Mouse (Mus musculus) liver, adult 2 months (tissue): Measurements from ENCODE around the gene Cdk8. TPM values are rescaled to one million over a fixed set of nuclear protein-coding genes. Genes with fewer than 3 reads are reported as not detected.

Source experiments
- DNase-seq: peaks from one replicate; pipeline ENCODE4 v3.0.0-alpha.2; 2011; ENCODE audit warnings: low read depth, low spot score; ENCODE audit errors: extremely low read depth
- H3K27ac ChIP-seq: fragments of 200-500 bp; replicated peaks from 2 replicates; pipeline ENCODE4 v1.5.1; 2012; ENCODE audit warnings: low read depth, mild to moderate bottlenecking, control low read depth, inconsistent platforms, low read length; ENCODE audit not compliant: insufficient read depth
- H3K27me3 ChIP-seq: fragments of 200-500 bp; 2 replicates; pipeline ENCODE4 v1.6.1; 2012; ENCODE audit warnings: mild to moderate bottlenecking, moderate library complexity, low read length, inconsistent platforms; ENCODE audit not compliant: control insufficient read depth, insufficient read depth
- H3K36me3 ChIP-seq: fragments of 200-500 bp; 2 replicates; pipeline ENCODE4 v1.6.1; 2012; ENCODE audit warnings: low read length, inconsistent platforms; ENCODE audit not compliant: control insufficient read depth, insufficient read depth
- H3K4me1 ChIP-seq: fragments of 200-500 bp; 2 replicates; pipeline ENCODE4 v1.6.1; 2011; ENCODE audit warnings: low read length; ENCODE audit not compliant: control insufficient read depth, insufficient read depth
- H3K4me3 ChIP-seq: fragments of 200-500 bp; 2 replicates; pipeline ENCODE4 v1.5.1; 2011; ENCODE audit warnings: low read depth, mild to moderate bottlenecking, control low read depth, low read length, moderate library complexity; ENCODE audit not compliant: insufficient read depth
- H3K79me2 ChIP-seq: fragments of 200-500 bp; 2 replicates; pipeline ENCODE4 v1.6.1; 2012; ENCODE audit warnings: inconsistent platforms, mild to moderate bottlenecking, low read length, moderate library complexity; ENCODE audit not compliant: control insufficient read depth, insufficient read depth
- H3K9ac ChIP-seq: fragments of 200-500 bp; 2 replicates; pipeline ENCODE4 v1.6.1; 2012; ENCODE audit warnings: low read depth, mild to moderate bottlenecking, control low read depth, inconsistent platforms, low read length
- CTCF ChIP-seq: fragments of 200-500 bp; IDR thresholded peaks from 2 replicates; pipeline ENCODE4 v1.5.1; 2011; ENCODE audit warnings: low read depth, low read length, control low read depth
- POLR2A ChIP-seq: fragments of 200-500 bp; IDR thresholded peaks from 2 replicates; pipeline ENCODE4 v1.6.1; 2011; ENCODE audit warnings: low read length, control low read depth; ENCODE audit not compliant: insufficient read depth; ENCODE audit errors: extremely low read depth
- WGBS: fragments of 180-500 bp; shearing (Covaris S2); methylation state at CpG from one replicate; pipeline ENCODE4 v1.1.7; 2018; 5-methylcytosine and 5-hydroxymethylcytosine counted together
- polyA plus RNA-seq: library from polyadenylated mRNA; depleted of rRNA; stranded (reverse); fragments of >200 nt; gene quantifications from 2 replicates; pipeline ENCODE4 v1.2.3, GENCODE M21; 2012
- total RNA-seq: library from RNA; depleted of rRNA; stranded (reverse); fragments of >200 nt; gene quantifications from 2 replicates; pipeline ENCODE4 v1.2.3, GENCODE M21; 2014

The Cdk8 gene
- total and polyA plus RNA-seq, 2 experiments, result 25.2 to 27.8 TPM

DNA sequence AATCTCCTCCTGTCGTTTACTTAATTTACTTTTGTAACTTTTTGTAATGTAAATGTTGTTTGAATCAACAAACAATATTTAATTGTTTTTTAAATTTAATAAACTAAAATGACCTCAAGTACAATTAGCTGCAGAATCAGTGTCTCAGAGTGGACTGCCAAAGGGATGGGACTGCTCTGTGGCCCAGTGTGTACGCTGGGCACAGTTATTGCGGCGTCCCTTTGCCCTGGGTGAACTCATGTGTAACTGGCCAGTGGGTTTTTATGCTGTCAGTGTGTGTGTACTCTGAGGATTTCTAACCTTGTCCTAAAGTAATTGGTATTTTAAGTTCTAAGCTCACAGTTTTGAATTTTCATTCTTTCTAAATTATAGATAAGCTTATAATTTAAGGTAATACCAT lies 46.5 kb downstream of the Cdk8 start:
- peak; percentile 85 for DNase-seq
- Histone ChIP-seq H3K79me2 (peaks cover 7% of the 10 kb centered on the region; the same call in 1 of the 2 replicates), H3K36me3 (peaks cover 7% of the 10 kb centered on the region), H3K27ac (peak overlapping the region; percentile 34), H3K4me1 (peaks cover 9% of the 10 kb centered on the region), H3K27me3 (no peaks in the 10 kb centered on the region), H3K4me3 (no peak overlapping the region), H3K9ac (no peak overlapping the region)
- WGBS, result 21% methylated on average over 4 of the region's 4 CpGs
- TF ChIP-seq POLR2A (no peak), CTCF (no peak)

DNA sequence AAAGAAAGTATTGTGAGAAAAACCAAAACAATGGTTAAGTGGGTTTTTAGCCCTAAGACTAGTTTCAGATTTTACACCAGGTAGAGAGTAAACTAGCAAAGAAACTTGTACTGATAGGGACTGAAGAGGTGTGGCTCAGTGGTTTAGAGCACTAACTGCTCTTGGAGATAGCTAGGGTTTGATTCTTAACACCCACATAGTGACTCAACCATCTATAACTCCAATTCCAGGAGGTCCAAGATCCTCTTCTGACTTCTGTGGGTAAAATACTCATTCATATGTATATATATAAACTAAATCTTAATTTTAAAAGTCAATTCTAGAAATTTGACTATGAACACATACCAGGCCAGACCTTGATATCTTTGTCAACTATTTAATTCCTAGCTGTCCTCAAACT lies 49.0 kb downstream of the Cdk8 start:
- H3K4me1 ChIP-seq, result peaks cover 10% of the 10 kb centered on the region
- H3K9ac ChIP-seq, result no peak overlapping the region
- H3K27ac ChIP-seq, result no peak overlapping the region
- no peak overlapping the region for H3K4me3 ChIP-seq
- H3K36me3 ChIP-seq, result 0 out of 2 replicates have a peak, but pooled peaks cover 3% of the 10 kb centered on the region
- TF ChIP-seq POLR2A, result no peak
- no peak for TF ChIP-seq CTCF
- DNase-seq, result no peak
- H3K79me2 ChIP-seq, result peaks cover 3% of the 10 kb centered on the region; the same call in 1 of the 2 replicates
- H3K27me3 ChIP-seq, result no peaks in the 10 kb centered on the region

DNA sequence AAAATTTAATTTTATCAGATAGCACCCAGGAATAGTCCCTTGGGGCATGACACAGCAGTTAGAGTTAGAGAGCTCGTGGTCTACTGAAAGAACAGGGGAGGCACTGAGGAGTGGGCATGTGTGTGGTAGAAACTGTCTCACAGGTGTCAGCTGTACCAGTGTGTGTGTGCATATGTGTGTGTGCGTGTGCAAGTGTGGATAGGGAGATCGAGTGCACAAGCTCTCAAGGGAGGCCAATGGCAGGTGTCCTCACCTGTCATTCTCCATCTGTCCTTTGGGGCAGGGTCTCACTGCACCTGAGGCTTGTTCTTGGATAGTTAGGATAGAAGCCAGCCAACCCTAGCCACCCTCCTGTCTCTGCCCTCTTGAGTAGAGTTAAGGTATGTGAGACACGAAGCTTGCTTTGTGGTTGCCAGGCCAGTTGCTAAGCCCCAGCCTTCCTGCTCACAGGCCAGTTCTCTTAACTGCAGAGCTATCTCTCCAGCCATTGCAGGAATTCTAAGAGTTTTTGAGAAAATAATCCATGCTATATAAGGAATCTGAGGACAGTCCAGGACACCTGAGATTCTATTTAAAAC lies 50.3 kb downstream of the Cdk8 start:
- Histone ChIP-seq H3K27ac (no peak overlapping the region), H3K9ac (no peak overlapping the region), H3K4me1 (peaks cover 10% of the 10 kb centered on the region), H3K4me3 (no peak overlapping the region), H3K27me3 (no peaks in the 10 kb centered on the region), H3K79me2 (peaks cover 3% of the 10 kb centered on the region; the same call in 1 of the 2 replicates), H3K36me3 (peaks cover 9% of the 10 kb centered on the region)
- WGBS, result 98% methylated on average over 4 of the region's 4 CpGs
- DNase-seq, result no peak
- TF ChIP-seq POLR2A (no peak), CTCF (no peak)

DNA sequence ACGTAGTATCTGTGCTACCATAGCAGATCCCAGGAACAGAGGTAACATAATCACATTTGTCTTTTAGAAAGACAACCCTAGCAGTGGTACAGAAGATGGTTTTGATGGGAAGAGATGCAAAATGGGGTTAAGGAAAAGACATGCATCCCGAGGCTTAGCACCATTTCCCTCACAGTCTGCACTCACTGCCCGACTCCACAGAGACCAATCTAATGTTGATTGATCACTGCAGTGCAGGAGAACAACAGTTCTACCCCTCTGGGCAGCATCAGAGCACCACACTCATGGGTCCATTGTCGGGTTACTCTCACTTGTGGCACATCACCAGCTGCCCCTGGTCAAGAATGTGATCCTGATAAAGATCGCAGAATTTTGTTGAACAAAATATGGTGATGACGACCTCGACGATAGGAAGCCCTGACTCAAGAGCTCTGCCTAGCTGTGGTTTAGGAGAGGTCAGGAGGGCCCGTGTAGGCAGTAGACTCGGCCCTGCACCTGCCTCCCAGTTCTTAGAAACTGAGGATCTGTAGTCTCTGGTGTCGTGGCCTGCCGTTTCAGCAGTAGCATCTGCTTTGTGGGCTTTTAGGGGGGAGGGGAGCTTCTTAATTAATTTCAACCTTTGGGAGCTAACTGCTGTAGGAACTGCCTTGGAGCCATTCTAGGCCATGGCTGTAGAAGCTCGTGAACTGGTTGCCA lies 51.0 kb downstream of the Cdk8 start:
- TF ChIP-seq POLR2A, result no peak
- DNase-seq, result no peak
- H3K27me3 ChIP-seq, result no peaks in the 10 kb centered on the region
- H3K79me2 ChIP-seq, result peaks cover 3% of the 10 kb centered on the region; the same call in 1 of the 2 replicates
- no peak overlapping the region for H3K4me3 ChIP-seq
- no peak overlapping the region for H3K27ac ChIP-seq
- WGBS, result 82% methylated on average over 13 of the region's 13 CpGs
- H3K9ac ChIP-seq, result no peak overlapping the region
- peaks cover 6% of the 10 kb centered on the region for H3K4me1 ChIP-seq
- H3K36me3 ChIP-seq, result peaks cover 16% of the 10 kb centered on the region

DNA sequence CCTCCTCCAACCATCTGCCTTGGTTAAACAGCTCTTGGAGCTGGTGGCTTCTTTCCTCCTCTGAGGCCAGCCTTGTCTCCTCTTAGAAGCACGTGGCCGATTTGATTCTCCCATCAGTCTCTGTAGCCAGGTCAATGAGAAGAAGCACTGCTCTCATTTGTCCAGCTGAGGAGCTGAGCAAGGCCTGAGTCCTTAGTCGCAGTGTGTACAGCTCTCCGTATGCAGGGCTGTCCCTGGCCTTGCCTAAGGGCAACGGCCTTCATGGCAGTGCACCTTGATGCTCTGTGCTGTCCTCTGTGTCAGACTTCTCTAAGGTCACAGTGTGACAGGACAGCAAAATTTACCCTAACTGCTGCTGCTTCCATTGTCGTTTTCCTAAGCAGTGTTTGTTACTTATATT lies 52.9 kb downstream of the Cdk8 start:
- Histone ChIP-seq H3K79me2 (peaks cover 2% of the 10 kb centered on the region; the same call in 1 of the 2 replicates), H3K4me1 (peaks cover 5% of the 10 kb centered on the region; the same call in 1 of the 2 replicates), H3K9ac (no peak overlapping the region), H3K4me3 (no peak overlapping the region), H3K27me3 (no peaks in the 10 kb centered on the region), H3K36me3 (peaks cover 25% of the 10 kb centered on the region), H3K27ac (peak overlapping the region; percentile 52)
- DNase-seq, result peak; percentile 94
- 24% methylated on average over 6 of the region's 6 CpGs for WGBS
- TF ChIP-seq POLR2A (no peak), CTCF (no peak)

DNA sequence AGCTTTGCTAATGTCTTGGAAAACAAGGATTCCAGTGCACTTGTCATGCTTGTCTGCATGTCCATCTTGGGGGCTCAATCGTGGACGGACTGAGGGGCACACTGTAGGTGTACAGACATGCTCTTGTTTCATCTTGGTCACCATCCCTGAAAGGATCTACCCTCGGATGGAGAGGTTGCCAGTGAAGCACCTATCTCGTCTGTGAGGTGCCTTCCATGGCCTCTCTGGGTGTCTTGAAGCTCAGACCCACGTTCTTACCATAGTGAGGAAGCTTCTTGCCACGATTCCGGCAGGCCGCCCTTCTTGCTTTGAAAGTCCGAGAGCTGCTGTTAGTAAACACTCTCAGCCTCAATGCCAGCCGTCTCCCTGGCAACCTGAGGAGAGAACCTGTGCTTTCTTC lies 56.4 kb downstream of the Cdk8 start:
- Histone ChIP-seq H3K4me3 (no peak overlapping the region), H3K79me2 (no peaks in the 10 kb centered on the region; the same call in 1 of the 2 replicates), H3K9ac (no peak overlapping the region), H3K27ac (no peak overlapping the region), H3K36me3 (peaks cover 25% of the 10 kb centered on the region), H3K4me1 (peaks cover 19% of the 10 kb centered on the region), H3K27me3 (no peaks in the 10 kb centered on the region)
- WGBS, result 95% methylated on average over 10 of the region's 10 CpGs
- DNase-seq, result no peak
- TF ChIP-seq CTCF, result no peak
- no peak for TF ChIP-seq POLR2A
